Comparison of ENCODE assay signal across 8 mouse cellular contexts in genomic region chr4:119540533-119540890, GRCm38 (mm10). TPM values are rescaled to one million over a fixed set of nuclear protein-coding genes. Genes with fewer than 3 reads are reported as not detected.
A peak's percentile ranks its signal among the peaks of the same experiment; 100 is the strongest.
DNase-seq lines count a peak whose midpoint lies in the region; ATAC-seq and TF ChIP-seq lines count a peak whose summit lies in the region.

No protein-coding gene starts in this region.

- H3K36me3 ChIP-seq in kidney, postnatal 0 days (ENCODE audit: insufficient read depth, low read length), result no peaks in the 10 kb centered on the region
- H3K36me3 ChIP-seq in embryonic facial prominence, embryonic 10.5 days (replicated peaks), result no peaks in the 10 kb centered on the region
- no peaks in the 10 kb centered on the region for H3K36me3 ChIP-seq in hindbrain, postnatal 0 days (ENCODE audit: insufficient read depth, low read length)

- ATAC-seq in kidney, postnatal 0 days (replicated peaks; ENCODE audit: low FRiP score, low read depth), result no peak
- no peak for ATAC-seq in hindbrain, postnatal 0 days
- ATAC-seq in monocyte, adult 5-6 weeks (replicated peaks; ENCODE audit: insufficient number of reproducible peaks, low FRiP score, low TSS enrichment, poor library complexity, severe bottlenecking), result 0 out of 2 replicates have a peak, but pooled peaks have one; percentile 1

- no peak for TF ChIP-seq CTCF in kidney, postnatal 0 days (IDR thresholded peaks at IDR 0.05; ENCODE audit: low read depth)
- TF ChIP-seq CTCF in hindbrain, postnatal 0 days (IDR thresholded peaks at IDR 0.05; ENCODE audit: low read depth), result no peak

- H3K27me3 ChIP-seq in kidney, postnatal 0 days (ENCODE audit: insufficient read depth, low read length), result no peaks in the 10 kb centered on the region
- no peaks in the 10 kb centered on the region for H3K27me3 ChIP-seq in embryonic facial prominence, embryonic 10.5 days (replicated peaks; ENCODE audit: low read depth, poor library complexity, severe bottlenecking)
- no peaks in the 10 kb centered on the region for H3K27me3 ChIP-seq in hindbrain, postnatal 0 days (ENCODE audit: insufficient read depth, low read length)

- 0 out of 2 replicates have a peak, but pooled peaks cover 9% of the 10 kb centered on the region for H3K4me1 ChIP-seq in kidney, postnatal 0 days (replicated peaks; ENCODE audit: insufficient read depth, low read length)
- H3K4me1 ChIP-seq in embryonic facial prominence, embryonic 10.5 days, result peaks cover 21% of the 10 kb centered on the region
- H3K4me1 ChIP-seq in hindbrain, postnatal 0 days (ENCODE audit: insufficient read depth, low read length), result 0 out of 2 replicates have a peak, but pooled peaks cover 4% of the 10 kb centered on the region

- no peak for DNase-seq in kidney, postnatal 0 days (ENCODE audit: low spot score)
- DNase-seq in kidney, adult 18-20 months, result no peak
- no peak for DNase-seq in embryonic facial prominence, embryonic 10.5 days (ENCODE audit: low spot score)
- peak; percentile 11 for DNase-seq in hindbrain, postnatal 0 days (ENCODE audit: low spot score)
- no peak for DNase-seq in layer of hippocampus, adult 9-10 months (ENCODE audit: low spot score)
- no peak for DNase-seq in embryo, embryonic 9.5 days (ENCODE audit: extremely low spot score)
- DNase-seq in right cerebral cortex, postnatal 4 days, result no peak

- peak overlapping the region; percentile 99 for H3K27ac ChIP-seq in kidney, postnatal 0 days
- peak overlapping the region; percentile 99 for H3K27ac ChIP-seq in embryonic facial prominence, embryonic 10.5 days (replicated peaks)
- peak overlapping the region; percentile 98 for H3K27ac ChIP-seq in hindbrain, postnatal 0 days

- peak overlapping the region; percentile 87 for H3K4me2 ChIP-seq in kidney, postnatal 0 days (ENCODE audit: low read length)
- H3K4me2 ChIP-seq in hindbrain, postnatal 0 days (ENCODE audit: low read depth, low read length), result peak overlapping the region; percentile 62

- H3K9ac ChIP-seq in kidney, postnatal 0 days (ENCODE audit: low read depth, low read length), result peak overlapping the region; percentile 98
- peak overlapping the region; percentile 84 for H3K9ac ChIP-seq in hindbrain, postnatal 0 days (replicated peaks; ENCODE audit: low read length)

- H3K4me3 ChIP-seq in kidney, postnatal 0 days (replicated peaks; ENCODE audit: low read depth, low read length), result peak overlapping the region; percentile 97
- H3K4me3 ChIP-seq in embryonic facial prominence, embryonic 10.5 days, result peak overlapping the region; percentile 96
- peak overlapping the region; percentile 99 for H3K4me3 ChIP-seq in hindbrain, postnatal 0 days (ENCODE audit: low read length)

- H3K9me3 ChIP-seq in kidney, postnatal 0 days (replicated peaks; ENCODE audit: low read length), result no peaks in the 10 kb centered on the region
- H3K9me3 ChIP-seq in embryonic facial prominence, embryonic 10.5 days, result no peaks in the 10 kb centered on the region
- no peaks in the 10 kb centered on the region for H3K9me3 ChIP-seq in hindbrain, postnatal 0 days (ENCODE audit: low read length)

- 4% methylated on average over 10 of the region's 10 CpGs for WGBS in kidney, postnatal 0 days
- 8% methylated on average over 10 of the region's 10 CpGs for WGBS in embryonic facial prominence, embryonic 10.5 days
- WGBS in hindbrain, postnatal 0 days, result 4% methylated on average over 10 of the region's 10 CpGs

RNA-seq across cellular contexts. Expression of gene Frg2f1, which starts 1.2 kb away (rescaled TPM):
- 5.2 and 6.3 TPM in 2 replicates for polyA plus RNA-seq in kidney, postnatal 0 days (2015; fragmentation: Nextera tagmentation; extraction: Ambion mirVana)
- polyA plus RNA-seq in embryonic facial prominence, embryonic 10.5 days (2016; fragmentation: Nextera tagmentation; extraction: Ambion mirVana), result 2.0 and 2.2 TPM in 2 replicates
- 13.5 and 24.3 TPM in 2 replicates for total RNA-seq in hindbrain, postnatal 0 days (2014; rRNA removed)
- 11.2 and 11.8 TPM in 2 replicates for polyA plus RNA-seq in hindbrain, postnatal 0 days (2015; fragmentation: Nextera tagmentation; extraction: Ambion mirVana)
- total RNA-seq in monocyte, adult 5-6 weeks (2017), result 0.29 to 8.2 TPM (median 5.1 TPM) in 3 replicates

RNA-seq across cellular contexts. Expression of gene Foxj3, which starts 3.7 kb away (rescaled TPM):
- polyA plus RNA-seq in kidney, postnatal 0 days (2015; fragmentation: Nextera tagmentation; extraction: Ambion mirVana), result 14.6 and 16.7 TPM in 2 replicates
- polyA plus RNA-seq in embryonic facial prominence, embryonic 10.5 days (2016; fragmentation: Nextera tagmentation; extraction: Ambion mirVana), result 21.4 and 22.4 TPM in 2 replicates
- 32.4 and 32.7 TPM in 2 replicates for total RNA-seq in hindbrain, postnatal 0 days (2014; rRNA removed)
- polyA plus RNA-seq in hindbrain, postnatal 0 days (2015; fragmentation: Nextera tagmentation; extraction: Ambion mirVana), result 17.8 and 19.1 TPM in 2 replicates
- total RNA-seq in monocyte, adult 5-6 weeks (2017), result 34.3 to 61.1 TPM (median 35.8 TPM) in 3 replicates

RNA-seq across cellular contexts. Expression of gene Rimkla, which starts 48.1 kb away (rescaled TPM):
- 1.7 TPM in 2 replicates for polyA plus RNA-seq in kidney, postnatal 0 days (2015; fragmentation: Nextera tagmentation; extraction: Ambion mirVana)
- polyA plus RNA-seq in embryonic facial prominence, embryonic 10.5 days (2016; fragmentation: Nextera tagmentation; extraction: Ambion mirVana), result 1.9 TPM in 2 replicates
- total RNA-seq in hindbrain, postnatal 0 days (2014; rRNA removed), result 39.8 and 43.1 TPM in 2 replicates
- 20.9 and 23.1 TPM in 2 replicates for polyA plus RNA-seq in hindbrain, postnatal 0 days (2015; fragmentation: Nextera tagmentation; extraction: Ambion mirVana)
- total RNA-seq in monocyte, adult 5-6 weeks (2017), result 0.10 TPM in 1 of 3 replicates, not detected in the others
